In genomic region chr11:98708282-98708956, GRCm38 (mm10) we compare ENCODE assay signal across 9 mouse cellular contexts. TPM values are rescaled to one million over a fixed set of nuclear protein-coding genes. Genes with fewer than 3 reads are reported as not detected.
DNase-seq lines count a peak whose midpoint lies in the region; ATAC-seq lines count a peak whose summit lies in the region.
"Had no signal": no experiment of that assay in that cellular context is flagged by ENCODE, and none has a peak within 500 bp of the region (broad histone marks: within the 10 kb centered on the region; RNA-seq: fewer than 3 reads in every experiment).

No protein-coding gene starts in this region.

- peaks cover 36% of the 10 kb centered on the region for H3K4me1 ChIP-seq in embryonic facial prominence, embryonic 15.5 days
- H3K4me1 ChIP-seq in intestine, embryonic 16.5 days (ENCODE audit: control insufficient read depth, insufficient read depth, low read length): peaks cover 29% of the 10 kb centered on the region
- H3K4me1 ChIP-seq in midbrain, embryonic 11.5 days (ENCODE audit: control insufficient read depth, insufficient read depth, low read length): no peaks in the 10 kb centered on the region

- peak overlapping the region; percentile 78 for H3K27ac ChIP-seq in embryonic facial prominence, embryonic 15.5 days (replicated peaks)
- peak overlapping the region; percentile 89 for H3K27ac ChIP-seq in intestine, embryonic 16.5 days (ENCODE audit: low read length)
- no peak overlapping the region for H3K27ac ChIP-seq in midbrain, embryonic 11.5 days (ENCODE audit: low read depth, low read length)

- no peak for ATAC-seq in embryonic facial prominence, embryonic 15.5 days (ENCODE audit: insufficient number of reproducible peaks, low FRiP score, low TSS enrichment, low read depth)
- ATAC-seq in intestine, embryonic 16.5 days: peak; percentile 21
- ATAC-seq in midbrain, embryonic 11.5 days (ENCODE audit: low FRiP score): no peak
- no peak for ATAC-seq in erythroblast, adult 5-6 weeks (replicated peaks; ENCODE audit: low FRiP score, poor library complexity, severe bottlenecking)

- 77% methylated on average over 19 of the region's 19 CpGs for WGBS in embryonic facial prominence, embryonic 15.5 days
- 67% methylated on average over 19 of the region's 19 CpGs for WGBS in intestine, embryonic 16.5 days
- WGBS in midbrain, embryonic 11.5 days: 94% methylated on average over 19 of the region's 19 CpGs

- H3K36me3 ChIP-seq in embryonic facial prominence, embryonic 15.5 days: peaks cover 64% of the 10 kb centered on the region
- peaks cover 4% of the 10 kb centered on the region; the same call in 1 of the 2 replicates for H3K36me3 ChIP-seq in intestine, embryonic 16.5 days (ENCODE audit: control insufficient read depth, insufficient read depth, low read length)
- H3K36me3 ChIP-seq in midbrain, embryonic 11.5 days (ENCODE audit: control insufficient read depth, insufficient read depth, low read length): peaks cover 30% of the 10 kb centered on the region

- no peak overlapping the region for H3K4me3 ChIP-seq in embryonic facial prominence, embryonic 15.5 days (replicated peaks)
- no peak overlapping the region for H3K4me3 ChIP-seq in intestine, embryonic 16.5 days (ENCODE audit: low read length)
- no peak overlapping the region for H3K4me3 ChIP-seq in midbrain, embryonic 11.5 days (ENCODE audit: low read depth, low read length)

- H3K4me2 ChIP-seq in embryonic facial prominence, embryonic 15.5 days (replicated peaks): 0 out of 2 replicates have a peak overlapping the region, but pooled peaks have one; percentile 3
- peak overlapping the region; percentile 20 for H3K4me2 ChIP-seq in intestine, embryonic 16.5 days (ENCODE audit: low read depth, low read length)
- no peak overlapping the region for H3K4me2 ChIP-seq in midbrain, embryonic 11.5 days

- DNase-seq in adrenal gland, postnatal 14 days: peak; percentile 26
- no peak for DNase-seq in adrenal gland, postnatal 4 days (ENCODE audit: low spot score in 2 of 2)
- peak; percentile 80 for DNase-seq in lung, postnatal 36 days
- DNase-seq in midbrain, embryonic 11.5 days (ENCODE audit: low spot score, missing footprints): no peak
- DNase-seq in left cerebral cortex, adult 8-10 months (ENCODE audit: low spot score in 2 of 2): no peak

- no peaks in the 10 kb centered on the region for H3K27me3 ChIP-seq in embryonic facial prominence, embryonic 15.5 days
- no peaks in the 10 kb centered on the region for H3K27me3 ChIP-seq in intestine, embryonic 16.5 days (replicated peaks; ENCODE audit: control insufficient read depth, insufficient read depth, low read length)
- no peaks in the 10 kb centered on the region for H3K27me3 ChIP-seq in midbrain, embryonic 11.5 days (ENCODE audit: control insufficient read depth, insufficient read depth, low read length)

- no peaks in the 10 kb centered on the region for H3K9me3 ChIP-seq in embryonic facial prominence, embryonic 15.5 days (replicated peaks)
- H3K9me3 ChIP-seq in intestine, embryonic 16.5 days (ENCODE audit: control insufficient read depth, low read length): no peaks in the 10 kb centered on the region
- no peaks in the 10 kb centered on the region for H3K9me3 ChIP-seq in midbrain, embryonic 11.5 days (ENCODE audit: control insufficient read depth, low read length)

- no peak overlapping the region for H3K9ac ChIP-seq in embryonic facial prominence, embryonic 15.5 days
- peak overlapping the region; percentile 8; the same call in 1 of the 2 replicates for H3K9ac ChIP-seq in intestine, embryonic 16.5 days (ENCODE audit: low read depth, low read length)
- no peak overlapping the region for H3K9ac ChIP-seq in midbrain, embryonic 11.5 days (ENCODE audit: low read length)

RNA-seq across cellular contexts. Expression of gene Csf3, which starts 7.4 kb away (rescaled TPM):
- total RNA-seq in adrenal gland, postnatal 14 days (2021): not detected in 2 replicates
- total RNA-seq in adrenal gland, postnatal 4 days (2021): not detected
- 0.12 and 0.31 TPM in 2 replicates for polyA plus RNA-seq in embryonic facial prominence, embryonic 15.5 days (2015; fragmentation: Nextera tagmentation; extraction: Ambion mirVana)
- polyA plus RNA-seq in intestine, embryonic 16.5 days (2015; fragmentation: Nextera tagmentation; extraction: Ambion mirVana): 0.10 TPM in 1 of 2 replicates, not detected in the other
- not detected in 2 replicates for polyA plus RNA-seq in midbrain, embryonic 11.5 days (2014; fragmentation: Nextera tagmentation; extraction: Ambion mirVana)
- total RNA-seq in erythroblast, adult 5-6 weeks (2015; ENCODE audit: low replicate concordance): not detected in 2 replicates
- not detected in 2 replicates for total RNA-seq in erythroblast, adult 5-6 weeks (2017; ENCODE audit: low replicate concordance)
- total RNA-seq in left cerebral cortex, adult 8-10 months (2022): not detected
- total RNA-seq: left cerebral cortex, postnatal 10 days had no signal

RNA-seq across cellular contexts. Expression of gene Med24, which starts 20.8 kb away (rescaled TPM):
- total RNA-seq in adrenal gland, postnatal 14 days (2021): 47.4 and 55.5 TPM in 2 replicates
- total RNA-seq in adrenal gland, postnatal 4 days (2021): 10 to 100 TPM; 75.7 to 84.8 TPM
- 52.3 and 53.3 TPM in 2 replicates for polyA plus RNA-seq in embryonic facial prominence, embryonic 15.5 days (2015; fragmentation: Nextera tagmentation; extraction: Ambion mirVana)
- polyA plus RNA-seq in intestine, embryonic 16.5 days (2015; fragmentation: Nextera tagmentation; extraction: Ambion mirVana): 36.8 and 38.5 TPM in 2 replicates
- 66.1 and 67.1 TPM in 2 replicates for polyA plus RNA-seq in midbrain, embryonic 11.5 days (2014; fragmentation: Nextera tagmentation; extraction: Ambion mirVana)
- total RNA-seq in erythroblast, adult 5-6 weeks (2015; ENCODE audit: low replicate concordance): 8.8 and 17.3 TPM in 2 replicates
- 10.3 and 17.6 TPM in 2 replicates for total RNA-seq in erythroblast, adult 5-6 weeks (2017; ENCODE audit: low replicate concordance)
- total RNA-seq in left cerebral cortex, adult 8-10 months (2022): 100 to 1,000 TPM; 109 to 128 (median 117) TPM

RNA-seq across cellular contexts. Expression of gene Psmd3, which starts 26.1 kb away (rescaled TPM):
- total RNA-seq in adrenal gland, postnatal 14 days (2021): 114 TPM in 2 replicates
- total RNA-seq in adrenal gland, postnatal 4 days (2021): 100 to 1,000 TPM; 137 to 147 TPM
- 204 and 214 TPM in 2 replicates for polyA plus RNA-seq in embryonic facial prominence, embryonic 15.5 days (2015; fragmentation: Nextera tagmentation; extraction: Ambion mirVana)
- polyA plus RNA-seq in intestine, embryonic 16.5 days (2015; fragmentation: Nextera tagmentation; extraction: Ambion mirVana): 169 and 181 TPM in 2 replicates
- 142 and 155 TPM in 2 replicates for polyA plus RNA-seq in midbrain, embryonic 11.5 days (2014; fragmentation: Nextera tagmentation; extraction: Ambion mirVana)
- total RNA-seq in erythroblast, adult 5-6 weeks (2015; ENCODE audit: low replicate concordance): 10.2 and 14.2 TPM in 2 replicates
- 15.4 and 26.9 TPM in 2 replicates for total RNA-seq in erythroblast, adult 5-6 weeks (2017; ENCODE audit: low replicate concordance)
- total RNA-seq in left cerebral cortex, adult 8-10 months (2022): 100 to 1,000 TPM; 129 to 137 (median 132) TPM

RNA-seq across cellular contexts. Expression of gene Thra, which starts 32.0 kb away (rescaled TPM):
- total RNA-seq in adrenal gland, postnatal 14 days (2021): 106 and 124 TPM in 2 replicates
- 100 to 1,000 TPM; 181 to 195 TPM for total RNA-seq in adrenal gland, postnatal 4 days (2021)
- 51.0 and 51.2 TPM in 2 replicates for polyA plus RNA-seq in embryonic facial prominence, embryonic 15.5 days (2015; fragmentation: Nextera tagmentation; extraction: Ambion mirVana)
- 41.5 and 42.0 TPM in 2 replicates for polyA plus RNA-seq in intestine, embryonic 16.5 days (2015; fragmentation: Nextera tagmentation; extraction: Ambion mirVana)
- polyA plus RNA-seq in midbrain, embryonic 11.5 days (2014; fragmentation: Nextera tagmentation; extraction: Ambion mirVana): 21.9 and 23.7 TPM in 2 replicates
- total RNA-seq in erythroblast, adult 5-6 weeks (2015; ENCODE audit: low replicate concordance): 1.9 and 5.0 TPM in 2 replicates
- total RNA-seq in erythroblast, adult 5-6 weeks (2017; ENCODE audit: low replicate concordance): 4.3 and 8.1 TPM in 2 replicates
- total RNA-seq in left cerebral cortex, adult 8-10 months (2022): 100 to 1,000 TPM; 713 to 794 (median 760) TPM

RNA-seq across cellular contexts. Expression of gene Gsdma, which starts 44.3 kb away (rescaled TPM):
- total RNA-seq in adrenal gland, postnatal 14 days (2021): 0.11 TPM in 1 of 2 replicates, not detected in the other
- not detected for total RNA-seq in adrenal gland, postnatal 4 days (2021)
- polyA plus RNA-seq in embryonic facial prominence, embryonic 15.5 days (2015; fragmentation: Nextera tagmentation; extraction: Ambion mirVana): 11.8 and 14.0 TPM in 2 replicates
- 0.06 TPM in 1 of 2 replicates, not detected in the other for polyA plus RNA-seq in intestine, embryonic 16.5 days (2015; fragmentation: Nextera tagmentation; extraction: Ambion mirVana)
- not detected in 2 replicates for polyA plus RNA-seq in midbrain, embryonic 11.5 days (2014; fragmentation: Nextera tagmentation; extraction: Ambion mirVana)
- not detected in 2 replicates for total RNA-seq in erythroblast, adult 5-6 weeks (2015; ENCODE audit: low replicate concordance)
- not detected in 2 replicates for total RNA-seq in erythroblast, adult 5-6 weeks (2017; ENCODE audit: low replicate concordance)
- total RNA-seq in left cerebral cortex, adult 8-10 months (2022): not detected

Comparison
In these comparisons a context has a peak if more than half of its experiments do, and no peak if none do; other contexts are left out.
1. DNase-seq: peak in adrenal gland, postnatal 14 days (single experiment) and lung, postnatal 36 days (single experiment); none in adrenal gland, postnatal 4 days (0 of 2), midbrain, embryonic 11.5 days (single experiment) and left cerebral cortex, adult 8-10 months (0 of 2).